Mouse (Mus musculus): Measurements from ENCODE around the gene Pdgfb.

GRCm38 (mm10) chr15:79952504-79953231, 62.1 kb downstream of the Pdgfb start:
- TF ChIP-seq CTCF (IDR thresholded peaks at IDR 0.05; ENCODE audit: extremely low read depth, insufficient read depth, insufficient read length, insufficient replicate concordance), result no peak
- no peak for TF ChIP-seq POLR2A (IDR thresholded peaks at IDR 0.05; ENCODE audit: low read depth, low read length)

Measured in spleen, adult 2 months (tissue).